Mouse (Mus musculus) CH12.LX (cell line): Measurements from ENCODE around the gene Nfatc2. TPM values are rescaled to one million over a fixed set of nuclear protein-coding genes. Genes with fewer than 3 reads are reported as not detected.

Experiments
- DNase-seq: peaks from one replicate; pipeline ENCODE4 v3.0.0-alpha.2; 2013; ENCODE audit errors: extremely low read depth
- H3K27ac ChIP-seq: 2 replicates; pipeline ENCODE4 v1.5.1; 2012; ENCODE audit warnings: low read depth, mild to moderate bottlenecking, control low read depth, moderate library complexity; ENCODE audit not compliant: insufficient read depth
- H3K27me3 ChIP-seq: replicated peaks from 2 replicates; pipeline ENCODE3; 2012; ENCODE audit warnings: inconsistent platforms
- H3K36me3 ChIP-seq, 2 experiments: replicated peaks in 1 of 2; 2 replicates each; pipeline versions ENCODE3 to v1.6.1; 2012; ENCODE audit warnings: inconsistent platforms in 1 of 2, low read length in 1 of 2, mild to moderate bottlenecking in 1 of 2, mixed read lengths in 1 of 2, moderate library complexity in 1 of 2; ENCODE audit not compliant: control insufficient read depth in 1 of 2, insufficient read depth in 1 of 2
- H3K4me1 ChIP-seq, 2 experiments: 2 replicates each; pipeline ENCODE4 v1.6.1; 2012; ENCODE audit warnings: inconsistent platforms in 1 of 2, moderate library complexity in 1 of 2; ENCODE audit not compliant: insufficient read depth in 2 of 2, control insufficient read depth in 1 of 2
- H3K4me2 ChIP-seq: 2 replicates; pipeline ENCODE4 v1.6.1; 2012; ENCODE audit warnings: low read depth, mild to moderate bottlenecking, control low read depth; ENCODE audit not compliant: poor library complexity, insufficient read depth, severe bottlenecking
- H3K4me3 ChIP-seq, 3 experiments: fragments of 150-350 bp in 1 of 3; sonication (generic) in 1 of 3; replicated peaks in 1 of 3; 2 replicates each; pipeline versions ENCODE3 to v1.5.1; 2011 to 2012; ENCODE audit warnings: low read depth in 2 of 3, low read length in 2 of 3, mild to moderate bottlenecking in 2 of 3, moderate library complexity in 2 of 3, control low read depth in 1 of 3, improper control_type of control experiment in 1 of 3, inconsistent platforms in 1 of 3, mixed read lengths in 1 of 3; ENCODE audit not compliant: poor library complexity in 1 of 3
- H3K79me2 ChIP-seq: replicated peaks from 2 replicates; pipeline ENCODE4 v1.6.1; 2012; ENCODE audit warnings: mild to moderate bottlenecking, moderate library complexity; ENCODE audit not compliant: control insufficient read depth, poor library complexity, insufficient read depth, severe bottlenecking; ENCODE audit errors: extremely low read depth
- H3K9ac ChIP-seq: 2 replicates; pipeline ENCODE4 v1.6.1; 2012; ENCODE audit warnings: low read depth, mild to moderate bottlenecking, control low read depth, moderate library complexity; ENCODE audit not compliant: insufficient read depth
- H3K9me3 ChIP-seq: replicated peaks from 2 replicates; pipeline ENCODE3; 2012; ENCODE audit warnings: low read length, inconsistent platforms, mixed read lengths
- CHD2 ChIP-seq: IDR thresholded peaks from 2 replicates; pipeline ENCODE4 v1.6.1; 2011; ENCODE audit warnings: low read length, improper control_type of control experiment
- E2F4 ChIP-seq: IDR thresholded peaks from 2 replicates; pipeline ENCODE4 v1.6.1; 2011; ENCODE audit warnings: low read depth, low read length, improper control_type of control experiment; ENCODE audit not compliant: insufficient replicate concordance
- ELF1 ChIP-seq: IDR thresholded peaks from 2 replicates; pipeline ENCODE4 v1.6.1; 2014; ENCODE audit warnings: low read depth, mild to moderate bottlenecking, inconsistent platforms, low read length, improper control_type of control experiment
- EP300 ChIP-seq: IDR thresholded peaks from 2 replicates; pipeline ENCODE4 v1.6.1; 2011; ENCODE audit warnings: low read length, improper control_type of control experiment
- ETS1 ChIP-seq: conservative IDR thresholded peaks from 2 replicates; pipeline ENCODE4 v1.6.1; 2012; ENCODE audit warnings: low read depth, mild to moderate bottlenecking, inconsistent platforms, low read length, improper control_type of control experiment, moderate library complexity
- HCFC1 ChIP-seq: IDR thresholded peaks from 2 replicates; pipeline ENCODE4 v1.6.1; 2012; ENCODE audit warnings: low read depth, mild to moderate bottlenecking, inconsistent platforms, low read length, improper control_type of control experiment
- IRF4 ChIP-seq: IDR thresholded peaks from 2 replicates; pipeline ENCODE4 v1.6.1; 2014; ENCODE audit warnings: low read depth, mild to moderate bottlenecking, inconsistent platforms, low read length, improper control_type of control experiment
- JUN ChIP-seq: IDR thresholded peaks from 2 replicates; pipeline ENCODE4 v1.6.1; 2011; ENCODE audit warnings: low read depth, mild to moderate bottlenecking, low read length, improper control_type of control experiment, moderate library complexity; ENCODE audit not compliant: insufficient read depth
- KAT2A ChIP-seq: IDR thresholded peaks from 2 replicates; pipeline ENCODE4 v1.6.1; 2012; ENCODE audit warnings: low read length, improper control_type of control experiment, inconsistent platforms; ENCODE audit not compliant: insufficient replicate concordance
- MAFK ChIP-seq: IDR thresholded peaks from 2 replicates; pipeline ENCODE4 v1.6.1; 2011; ENCODE audit warnings: low read length, improper control_type of control experiment; ENCODE audit not compliant: insufficient replicate concordance
- MYC ChIP-seq: IDR thresholded peaks from 2 replicates; pipeline ENCODE4 v1.6.1; 2011; ENCODE audit warnings: low read depth, mild to moderate bottlenecking, improper control_type of control experiment, low read length
- NELFE ChIP-seq: IDR thresholded peaks from 2 replicates; pipeline ENCODE4 v1.6.1; 2011; ENCODE audit warnings: low read depth, low read length, improper control_type of control experiment
- NRF1 ChIP-seq: IDR thresholded peaks from 2 replicates; pipeline ENCODE4 v1.6.1; 2014; ENCODE audit warnings: low read depth, mild to moderate bottlenecking, inconsistent platforms, low read length, improper control_type of control experiment, moderate library complexity
- PAX5 ChIP-seq: IDR thresholded peaks from 2 replicates; pipeline ENCODE4 v1.6.1; 2012; ENCODE audit warnings: low read length, inconsistent platforms, mixed read lengths
- POLR2A ChIP-seq: IDR thresholded peaks from 2 replicates; pipeline ENCODE4 v1.6.1; 2011; ENCODE audit warnings: low read depth, mild to moderate bottlenecking, improper control_type of control experiment, low read length
- POLR2AphosphoS2 ChIP-seq: IDR thresholded peaks from 2 replicates; pipeline ENCODE4 v1.6.1; 2011; ENCODE audit warnings: low read depth, low read length, improper control_type of control experiment
- RAD21 ChIP-seq: IDR thresholded peaks from 2 replicates; pipeline ENCODE4 v1.6.1; 2011; ENCODE audit warnings: low read depth, mild to moderate bottlenecking, low read length, improper control_type of control experiment, moderate library complexity
- RCOR1 ChIP-seq: conservative IDR thresholded peaks from 2 replicates; pipeline ENCODE4 v1.6.1; 2012; ENCODE audit warnings: low read depth, mild to moderate bottlenecking, inconsistent platforms, low read length, improper control_type of control experiment
- SMC3 ChIP-seq: IDR thresholded peaks from 2 replicates; pipeline ENCODE4 v1.6.1; 2011; ENCODE audit warnings: low read depth, low read length, improper control_type of control experiment
- TBP ChIP-seq: conservative IDR thresholded peaks from 2 replicates; pipeline ENCODE4 v1.6.1; 2011; ENCODE audit warnings: low read depth, low read length, improper control_type of control experiment
- TCF12 ChIP-seq: IDR thresholded peaks from 2 replicates; pipeline ENCODE4 v1.6.1; 2014; ENCODE audit warnings: low read depth, mild to moderate bottlenecking, inconsistent platforms, low read length, improper control_type of control experiment
- UBTF ChIP-seq: IDR thresholded peaks from 2 replicates; pipeline ENCODE4 v1.6.1; 2012; ENCODE audit warnings: low read depth, mild to moderate bottlenecking, inconsistent platforms, low read length, improper control_type of control experiment, moderate library complexity
- USF1 ChIP-seq: IDR thresholded peaks from 2 replicates; pipeline ENCODE4 v1.6.1; 2014; ENCODE audit warnings: low read depth, mild to moderate bottlenecking, inconsistent platforms, low read length, improper control_type of control experiment
- USF2 ChIP-seq: conservative IDR thresholded peaks from 2 replicates; pipeline ENCODE4 v1.6.1; 2011; ENCODE audit warnings: low read depth, low read length, improper control_type of control experiment
- ZC3H11A ChIP-seq: IDR thresholded peaks from 2 replicates; pipeline ENCODE4 v1.6.1; 2012; ENCODE audit warnings: low read depth, mild to moderate bottlenecking, inconsistent platforms, low read length, improper control_type of control experiment
- ZKSCAN1 ChIP-seq: IDR thresholded peaks from 2 replicates; pipeline ENCODE4 v1.6.1; 2012; ENCODE audit warnings: low read depth, inconsistent platforms, low read length, improper control_type of control experiment, borderline replicate concordance
- ZMIZ1 ChIP-seq: IDR thresholded peaks from 2 replicates; pipeline ENCODE4 v1.6.1; 2012; ENCODE audit warnings: low read depth, mild to moderate bottlenecking, inconsistent platforms, low read length, improper control_type of control experiment
- ZNF384 ChIP-seq: IDR thresholded peaks from 2 replicates; pipeline ENCODE4 v1.6.1; 2012; ENCODE audit warnings: low read depth, low read length, improper control_type of control experiment, inconsistent platforms
- dilution Hi-C: fragments of 300-500 bp; cut with MboI; formaldehyde crosslinking; loops from 2 replicates; pipeline ENCODE4 v1.14.3; 2020; ENCODE audit warnings: low sequenced_read_pairs; ENCODE audit not compliant: extremely low pct_unique_long_range_greater_than_20kb, extremely low pct_ligation_motif_present
- in situ Hi-C: fragments of 300-500 bp; cut with MboI; formaldehyde crosslinking; loops from 3 replicates; pipeline ENCODE4 v1.14.3; 2019; ENCODE audit warnings: low sequenced_read_pairs, low pct_ligation_motif_present, low pct_unique_long_range_greater_than_20kb, mixed read lengths
- polyA plus RNA-seq: library from polyadenylated mRNA; unstranded; fragments of >175 nt; gene quantifications from 2 replicates; pipeline ENCODE4 v1.2.1, GENCODE M21; 2012; ENCODE audit warnings: low read depth; ENCODE audit not compliant: insufficient read length
- total RNA-seq, 2 experiments: library from RNA; depleted of rRNA; stranded (reverse); fragments of 300-350 nt in 1 of 2; fragments of >200 nt in 1 of 2; gene quantifications; 2 replicates each; pipeline ENCODE4 v1.2.3; 2012 to 2014

Nfatc2 gene
- total and polyA plus RNA-seq, 3 experiments = 1.8 to 4.8 (median 3.6) TPM

GRCm38 (mm10) chr2:168587159-168587558, 14.3 kb downstream of the Nfatc2 start:
- no peak overlapping the region for H3K4me2 ChIP-seq
- TF ChIP-seq USF1 (no peak), EP300 (no peak), MAFK (no peak), ZC3H11A (no peak), ZNF384 (no peak), SMC3 (no peak), ZKSCAN1 (no peak), RAD21 (no peak), HCFC1 (no peak), TBP (no peak), KAT2A (no peak), ELF1 (no peak), PAX5 (no peak), ZMIZ1 (no peak), USF2 (no peak), CHD2 (no peak), TCF12 (no peak), RCOR1 (no peak)
- TF ChIP-seq, all 38 proteins: peak for 0
- no peak overlapping the region for H3K27ac ChIP-seq
- in situ Hi-C loops = no loop called here
- dilution Hi-C loops = no loop called here
- no peak overlapping the region for H3K9ac ChIP-seq
- no peak overlapping the region for H3K4me3 ChIP-seq
- H3K36me3 ChIP-seq = peaks cover 2 to 32% of the 10 kb centered on the region in 2 experiments
- peaks cover 24 to 79% of the 10 kb centered on the region in 2 experiments for H3K4me1 ChIP-seq
- no peaks in the 10 kb centered on the region for H3K9me3 ChIP-seq
- no peaks in the 10 kb centered on the region for H3K27me3 ChIP-seq
- no peak for DNase-seq
- H3K79me2 ChIP-seq = peaks cover 4% of the 10 kb centered on the region; the same call in 1 of the 2 replicates

DNA sequence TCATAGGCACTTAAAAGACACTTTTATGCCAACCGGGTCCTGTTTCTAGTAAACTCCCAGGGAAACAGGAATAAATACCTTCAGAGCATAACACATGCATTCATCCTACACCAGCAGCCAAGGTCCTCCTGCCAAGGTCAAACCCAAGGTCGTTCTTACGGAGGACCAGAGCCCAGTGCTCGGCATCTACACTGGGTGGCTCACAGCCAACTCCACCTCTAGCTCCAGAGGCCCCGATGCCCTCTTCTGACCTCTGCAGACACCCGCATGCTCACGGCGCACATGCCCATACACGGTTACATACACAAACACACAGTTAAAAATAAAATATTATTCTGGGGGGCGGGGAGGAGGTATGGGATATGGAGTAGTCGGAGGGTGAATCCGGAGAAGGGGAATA, 14.9 kb downstream of the Nfatc2 start:
- TF ChIP-seq UBTF (no peak), MYC (no peak), USF1 (no peak), TCF12 (no peak), EP300 (no peak), POLR2A (no peak), NRF1 (no peak), IRF4 (no peak), JUN (no peak), TBP (no peak), NELFE (no peak), USF2 (no peak), E2F4 (no peak), ETS1 (no peak), POLR2AphosphoS2 (no peak), KAT2A (no peak)
- no peak for DNase-seq
- dilution Hi-C loops = no loop called here
- Histone ChIP-seq H3K9me3 (no peaks in the 10 kb centered on the region), H3K79me2 (peaks cover 4% of the 10 kb centered on the region; the same call in 1 of the 2 replicates), H3K9ac (no peak overlapping the region), H3K4me3 (no peak overlapping the region), H3K27me3 (no peaks in the 10 kb centered on the region), H3K4me2 (no peak overlapping the region), H3K27ac (no peak overlapping the region), H3K36me3 (peaks cover 4 to 38% of the 10 kb centered on the region in 2 experiments), H3K4me1 (peaks cover 24 to 77% of the 10 kb centered on the region in 2 experiments)
- in situ Hi-C loops = no loop called here
